Mouse (Mus musculus) limb, embryonic 14.5 days (tissue): ENCODE measurements around the gene Cdkn2c. TPM values are rescaled to one million over a fixed set of nuclear protein-coding genes. Genes with fewer than 3 reads are reported as not detected.

ENCODE experiments used
- ATAC-seq: fragments of 200-750 bp; cut with Nextera tagmentation; 2 replicates; pipeline ENCODE4 v1.8.0; 2017; ENCODE audit warnings: low read depth, moderate number of reproducible peaks, moderate TSS enrichment; ENCODE audit not compliant: low FRiP score
- DNase-seq: peaks from one replicate; pipeline ENCODE4 v3.0.0-alpha.2; 2015; ENCODE audit warnings: low spot score
- H3K27ac ChIP-seq: fragments of 300-500 bp; sonication (generic); replicated peaks from 2 replicates; pipeline ENCODE4 v1.5.1; 2014; ENCODE audit warnings: low read depth, mild to moderate bottlenecking, low read length, moderate library complexity, mixed read lengths
- H3K27me3 ChIP-seq: fragments of 300-500 bp; sonication (generic); 2 replicates; pipeline ENCODE4 v1.6.1; 2014; ENCODE audit warnings: low read length, mixed read lengths; ENCODE audit not compliant: control insufficient read depth, insufficient read depth
- H3K36me3 ChIP-seq: fragments of 300-500 bp; sonication (generic); 2 replicates; pipeline ENCODE4 v1.6.1; 2014; ENCODE audit warnings: mild to moderate bottlenecking, low read length, moderate library complexity, mixed read lengths; ENCODE audit not compliant: control insufficient read depth, insufficient read depth
- H3K4me1 ChIP-seq: fragments of 300-500 bp; sonication (generic); 2 replicates; pipeline ENCODE4 v1.6.1; 2014; ENCODE audit warnings: antibody characterized with exemption, low read length, mixed read lengths; ENCODE audit not compliant: control insufficient read depth, insufficient read depth
- H3K4me2 ChIP-seq: fragments of 300-500 bp; sonication (generic); replicated peaks from 2 replicates; pipeline ENCODE4 v1.6.1; 2014; ENCODE audit warnings: low read depth, mild to moderate bottlenecking, low read length, moderate library complexity; ENCODE audit not compliant: severe bottlenecking
- H3K4me3 ChIP-seq: fragments of 300-500 bp; sonication (generic); replicated peaks from 2 replicates; pipeline ENCODE4 v1.5.1; 2014; ENCODE audit warnings: low read length
- H3K9ac ChIP-seq: fragments of 300-500 bp; sonication (generic); 2 replicates; pipeline ENCODE4 v1.6.1; 2014; ENCODE audit warnings: mild to moderate bottlenecking, low read depth, low read length, moderate library complexity; ENCODE audit not compliant: severe bottlenecking
- H3K9me3 ChIP-seq: fragments of 300-500 bp; sonication (generic); 2 replicates; pipeline ENCODE4 v1.6.1; 2016; ENCODE audit warnings: low read length; ENCODE audit not compliant: control insufficient read depth
- POLR2A ChIP-seq: fragments of 200-500 bp; IDR thresholded peaks from 2 replicates; pipeline ENCODE4 v1.8.0; 2012; ENCODE audit warnings: inconsistent platforms, mild to moderate bottlenecking, moderate library complexity, borderline replicate concordance; ENCODE audit not compliant: insufficient read depth, insufficient read length; ENCODE audit errors: extremely low read depth
- WGBS: fragments of 180-500 bp; shearing (Covaris S2); extraction: QIAGEN DNeasy Blood & Tissue Kit; methylation state at CpG from one replicate; pipeline ENCODE4 v1.1.7; 2014; 5-methylcytosine and 5-hydroxymethylcytosine counted together
- polyA plus RNA-seq, 2 experiments: library from polyadenylated mRNA; depleted of rRNA in 1 of 2; stranded (reverse) in 1 of 2; unstranded in 1 of 2; fragments of >200 nt; fragmentation: Nextera tagmentation in 1 of 2; extraction: Ambion mirVana in 1 of 2; gene quantifications; 2 replicates each; pipeline versions ENCODE4 v1.2.1 to v1.2.3; 2012 to 2014

Gene Cdkn2c
- polyA plus RNA-seq, 2 experiments: 13.4 to 14.5 TPM

- Histone ChIP-seq H3K4me1 (no peaks in the 10 kb centered on the region), H3K27me3 (no peaks in the 10 kb centered on the region), H3K4me3 (no peak overlapping the region), H3K4me2 (no peak overlapping the region), H3K9ac (no peak overlapping the region), H3K9me3 (no peaks in the 10 kb centered on the region), H3K27ac (no peak overlapping the region), H3K36me3 (no peaks in the 10 kb centered on the region)
- WGBS: 49% methylated on average over 4 of the region's 4 CpGs
- no peak for DNase-seq
- TF ChIP-seq POLR2A: no peak
- ATAC-seq: no peak
Observed at GRCm38 (mm10) chr4:109647281-109647680, 19.7 kb downstream of the Cdkn2c start.

- H3K9me3 ChIP-seq: no peaks in the 10 kb centered on the region
- 81% methylated on average over 3 of the region's 3 CpGs for WGBS
- no peak overlapping the region for H3K4me2 ChIP-seq
- H3K9ac ChIP-seq: no peak overlapping the region
- DNase-seq: no peak
- no peaks in the 10 kb centered on the region for H3K27me3 ChIP-seq
- no peaks in the 10 kb centered on the region for H3K36me3 ChIP-seq
- no peak for TF ChIP-seq POLR2A
- ATAC-seq: no peak
- H3K27ac ChIP-seq: no peak overlapping the region
- H3K4me1 ChIP-seq: no peaks in the 10 kb centered on the region
- H3K4me3 ChIP-seq: no peak overlapping the region
Observed at GRCm38 (mm10) chr4:109641451-109641850, 25.5 kb downstream of the Cdkn2c start.

- Histone ChIP-seq H3K4me2 (no peak overlapping the region), H3K27ac (no peak overlapping the region), H3K4me3 (no peak overlapping the region), H3K9me3 (no peaks in the 10 kb centered on the region), H3K36me3 (no peaks in the 10 kb centered on the region), H3K4me1 (no peaks in the 10 kb centered on the region), H3K27me3 (no peaks in the 10 kb centered on the region), H3K9ac (no peak overlapping the region)
- ATAC-seq (no peak), DNase-seq (no peak)
- no peak for TF ChIP-seq POLR2A
- 87% methylated on average over 7 of the region's 7 CpGs for WGBS
Observed at GRCm38 (mm10) chr4:109640141-109640540, 26.8 kb downstream of the Cdkn2c start.

- H3K36me3 ChIP-seq: no peaks in the 10 kb centered on the region
- no peak overlapping the region for H3K4me3 ChIP-seq
- 90% methylated on average over 9 of the region's 9 CpGs for WGBS
- no peaks in the 10 kb centered on the region for H3K27me3 ChIP-seq
- H3K9ac ChIP-seq: no peak overlapping the region
- no peak overlapping the region for H3K27ac ChIP-seq
- H3K9me3 ChIP-seq: no peaks in the 10 kb centered on the region
- DNase-seq (no peak), ATAC-seq (no peak)
- H3K4me2 ChIP-seq: no peak overlapping the region
- TF ChIP-seq POLR2A: no peak
- no peaks in the 10 kb centered on the region for H3K4me1 ChIP-seq
Observed at GRCm38 (mm10) chr4:109639356-109639755, 27.6 kb downstream of the Cdkn2c start.

- ATAC-seq: no peak
Observed at GRCm38 (mm10) chr4:109634971-109635370, 32.0 kb downstream of the Cdkn2c start.

GRCm38 (mm10) chr4:109631029-109631428, 36.0 kb downstream of the Cdkn2c start:
- no peaks in the 10 kb centered on the region for H3K9me3 ChIP-seq
- no peak overlapping the region for H3K4me3 ChIP-seq
- no peak for ATAC-seq
- TF ChIP-seq POLR2A: no peak
- H3K4me1 ChIP-seq: no peaks in the 10 kb centered on the region
- no peak for DNase-seq
- WGBS: 80% methylated on average over 4 of the region's 4 CpGs
- H3K9ac ChIP-seq: no peak overlapping the region
- H3K27ac ChIP-seq: no peak overlapping the region
- H3K36me3 ChIP-seq: no peaks in the 10 kb centered on the region
- no peaks in the 10 kb centered on the region for H3K27me3 ChIP-seq
- H3K4me2 ChIP-seq: no peak overlapping the region

More at GRCm38 (mm10) chr4:109634971-109635370, 32.0 kb downstream of the Cdkn2c start:
- no peak overlapping the region for H3K27ac ChIP-seq
- H3K4me3 ChIP-seq: no peak overlapping the region
- no peaks in the 10 kb centered on the region for H3K4me1 ChIP-seq
- TF ChIP-seq POLR2A: no peak
- no peaks in the 10 kb centered on the region for H3K27me3 ChIP-seq
- no peaks in the 10 kb centered on the region for H3K9me3 ChIP-seq
- no peak overlapping the region for H3K9ac ChIP-seq
- 87% methylated on average over 2 of the region's 2 CpGs for WGBS
- H3K36me3 ChIP-seq: no peaks in the 10 kb centered on the region
- H3K4me2 ChIP-seq: no peak overlapping the region
- no peak for DNase-seq
